Mouse (Mus musculus) midbrain, embryonic 13.5 days (tissue): ENCODE data around the gene Ncf4. TPM values are rescaled to one million over a fixed set of nuclear protein-coding genes. Genes with fewer than 3 reads are reported as not detected.

ENCODE experiments used
- ATAC-seq: fragments of 200-750 bp; cut with Nextera tagmentation; 2 replicates; pipeline ENCODE4 v1.8.0; 2017; ENCODE audit warnings: mild to moderate bottlenecking, moderate TSS enrichment, moderate library complexity
- H3K27ac ChIP-seq: fragments of 300-500 bp; sonication (generic); 2 replicates; pipeline ENCODE4 v1.5.1; 2015; ENCODE audit warnings: inconsistent platforms, mild to moderate bottlenecking, moderate library complexity
- H3K27me3 ChIP-seq: fragments of 300-500 bp; sonication (generic); 2 replicates; pipeline ENCODE4 v1.6.1; 2015; ENCODE audit warnings: mild to moderate bottlenecking, inconsistent platforms
- H3K36me3 ChIP-seq: fragments of 300-500 bp; sonication (generic); 2 replicates; pipeline ENCODE4 v1.6.1; 2015; ENCODE audit warnings: mild to moderate bottlenecking, inconsistent platforms
- H3K4me1 ChIP-seq: fragments of 300-500 bp; sonication (generic); replicated peaks from 2 replicates; pipeline ENCODE4 v1.6.1; 2015; ENCODE audit warnings: inconsistent platforms
- H3K4me2 ChIP-seq: fragments of 300-500 bp; sonication (generic); replicated peaks from 2 replicates; pipeline ENCODE4 v1.6.1; 2015; ENCODE audit warnings: moderate library complexity, mild to moderate bottlenecking, inconsistent platforms
- H3K4me3 ChIP-seq: fragments of 300-500 bp; sonication (generic); replicated peaks from 2 replicates; pipeline ENCODE4 v1.5.1; 2015; ENCODE audit warnings: mild to moderate bottlenecking, inconsistent platforms
- H3K9ac ChIP-seq: fragments of 300-500 bp; sonication (generic); replicated peaks from 2 replicates; pipeline ENCODE4 v1.6.1; 2015; ENCODE audit warnings: mild to moderate bottlenecking, inconsistent platforms
- H3K9me3 ChIP-seq: fragments of 300-500 bp; sonication (generic); 2 replicates; pipeline ENCODE4 v1.6.1; 2016; ENCODE audit warnings: mild to moderate bottlenecking, inconsistent platforms
- WGBS: fragments of 180-500 bp; shearing (Covaris S2); methylation state at CpG from one replicate; pipeline ENCODE4 v1.1.7; 2015; 5-methylcytosine and 5-hydroxymethylcytosine counted together
- microRNA-seq: library from miRNA; unstranded; fragments of <30 nt; microRNA quantifications from one replicate; pipeline ENCODE4, GENCODE M21; 2016
- polyA plus RNA-seq: library from polyadenylated mRNA; unstranded; fragments of >200 nt; fragmentation: Nextera tagmentation; extraction: Ambion mirVana; gene quantifications from 2 replicates; pipeline ENCODE4 v1.2.1, GENCODE M21; 2015

Gene Ncf4
- polyA plus RNA-seq, 1 experiment from 2014 or later, result 1.0 TPM

DNA sequence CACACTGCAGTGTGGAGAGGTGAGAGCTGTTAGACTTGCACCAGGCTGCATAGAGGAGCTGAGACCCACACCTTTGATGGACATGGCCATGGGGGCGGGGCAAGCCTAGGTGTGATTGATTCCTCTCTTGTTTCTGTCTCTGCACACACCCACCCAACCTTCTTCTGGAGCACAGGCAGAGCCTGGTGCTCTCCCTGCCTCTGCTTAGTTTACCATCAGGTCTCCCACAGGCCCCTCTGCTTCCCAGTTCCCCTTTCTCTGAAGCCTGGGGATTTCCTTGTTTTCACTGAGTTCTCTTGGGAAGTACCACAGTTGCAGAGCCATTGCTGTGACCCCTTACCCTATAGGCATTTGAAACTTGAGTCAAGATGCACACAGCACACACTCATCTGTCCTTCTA is 54.0 kb downstream of the Ncf4 start:
- H3K9me3 ChIP-seq, result no peaks in the 10 kb centered on the region
- H3K27me3 ChIP-seq, result no peaks in the 10 kb centered on the region
- no peaks in the 10 kb centered on the region for H3K36me3 ChIP-seq
- WGBS, result 92% methylated on average over 1 of the region's 1 CpGs
- no peak overlapping the region for H3K4me3 ChIP-seq
- H3K4me2 ChIP-seq, result no peak overlapping the region
- H3K27ac ChIP-seq, result no peak overlapping the region
- no peak for ATAC-seq
- no peaks in the 10 kb centered on the region for H3K4me1 ChIP-seq
- no peak overlapping the region for H3K9ac ChIP-seq

DNA sequence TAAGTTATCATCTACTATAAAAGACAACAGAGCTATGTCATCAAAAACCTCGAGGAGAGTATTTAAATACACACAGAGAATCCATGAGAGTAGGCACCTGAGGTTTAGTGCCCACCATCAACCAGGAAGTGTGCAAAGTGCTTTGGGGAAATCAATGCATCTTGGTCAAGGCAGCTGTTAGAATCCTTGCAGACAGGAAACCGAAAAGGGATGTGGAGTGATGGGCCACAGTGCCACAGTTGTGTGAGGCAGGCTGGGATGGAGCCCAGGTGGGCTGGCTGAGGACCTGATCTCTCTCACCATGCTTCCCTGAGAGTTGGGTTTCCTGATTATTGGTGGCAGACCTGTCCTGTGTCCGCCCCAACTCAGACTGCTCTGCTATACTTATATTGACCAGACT is 55.0 kb downstream of the Ncf4 start:
- no peak overlapping the region for H3K4me3 ChIP-seq
- no peak overlapping the region for H3K4me2 ChIP-seq
- no peak for ATAC-seq
- no peaks in the 10 kb centered on the region for H3K4me1 ChIP-seq
- no peaks in the 10 kb centered on the region for H3K27me3 ChIP-seq
- H3K36me3 ChIP-seq, result no peaks in the 10 kb centered on the region
- 88% methylated on average over 3 of the region's 3 CpGs for WGBS
- H3K9me3 ChIP-seq, result no peaks in the 10 kb centered on the region
- no peak overlapping the region for H3K27ac ChIP-seq
- H3K9ac ChIP-seq, result no peak overlapping the region

DNA sequence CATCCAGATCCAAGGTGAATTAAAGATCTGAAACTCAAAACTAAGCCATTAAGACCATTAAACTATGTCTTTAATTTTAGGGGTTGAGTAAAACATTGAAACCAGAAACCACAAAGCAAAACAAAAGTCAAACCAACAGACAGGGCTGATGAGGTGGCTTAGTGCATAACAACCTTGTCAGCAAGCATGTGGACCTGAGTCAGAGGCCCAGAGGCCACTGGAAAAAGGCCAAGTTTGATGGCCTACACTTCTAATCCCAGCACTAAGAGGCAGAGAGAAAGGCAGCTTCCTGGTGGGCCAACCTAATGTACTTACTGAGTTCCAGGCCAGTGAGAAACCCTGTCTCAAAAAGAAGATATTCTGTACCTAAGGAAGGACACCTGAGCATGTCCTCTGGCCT is 56.2 kb downstream of the Ncf4 start:
- Histone ChIP-seq H3K27ac (no peak overlapping the region), H3K4me3 (no peak overlapping the region), H3K4me2 (no peak overlapping the region), H3K4me1 (no peaks in the 10 kb centered on the region), H3K9ac (no peak overlapping the region), H3K9me3 (no peaks in the 10 kb centered on the region), H3K27me3 (no peaks in the 10 kb centered on the region), H3K36me3 (no peaks in the 10 kb centered on the region)
- no peak for ATAC-seq

DNA sequence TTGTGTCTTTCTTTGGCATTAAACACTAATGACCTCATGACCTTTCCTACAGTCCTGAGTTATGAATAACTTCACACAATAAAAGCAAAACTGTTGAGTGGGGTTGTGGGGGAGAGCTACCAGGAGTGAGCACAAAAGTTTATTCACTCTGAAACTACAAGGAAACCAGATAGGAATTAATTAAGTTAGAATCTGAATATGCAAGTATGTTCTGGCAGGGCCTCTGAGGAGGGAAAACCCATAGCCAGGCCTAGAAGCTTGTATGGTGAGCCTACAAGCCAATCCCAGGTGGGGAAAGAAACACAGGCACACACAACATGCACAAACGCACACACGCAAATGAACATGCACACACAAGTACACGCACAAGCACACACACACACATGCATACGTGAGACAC is 58.1 kb downstream of the Ncf4 start:
- no peaks in the 10 kb centered on the region for H3K27me3 ChIP-seq
- no peaks in the 10 kb centered on the region for H3K4me1 ChIP-seq
- no peaks in the 10 kb centered on the region for H3K36me3 ChIP-seq
- ATAC-seq, result no peak
- no peaks in the 10 kb centered on the region for H3K9me3 ChIP-seq
- 99% methylated on average over 4 of the region's 4 CpGs for WGBS
- H3K4me3 ChIP-seq, result no peak overlapping the region
- H3K9ac ChIP-seq, result no peak overlapping the region
- no peak overlapping the region for H3K27ac ChIP-seq
- no peak overlapping the region for H3K4me2 ChIP-seq

DNA sequence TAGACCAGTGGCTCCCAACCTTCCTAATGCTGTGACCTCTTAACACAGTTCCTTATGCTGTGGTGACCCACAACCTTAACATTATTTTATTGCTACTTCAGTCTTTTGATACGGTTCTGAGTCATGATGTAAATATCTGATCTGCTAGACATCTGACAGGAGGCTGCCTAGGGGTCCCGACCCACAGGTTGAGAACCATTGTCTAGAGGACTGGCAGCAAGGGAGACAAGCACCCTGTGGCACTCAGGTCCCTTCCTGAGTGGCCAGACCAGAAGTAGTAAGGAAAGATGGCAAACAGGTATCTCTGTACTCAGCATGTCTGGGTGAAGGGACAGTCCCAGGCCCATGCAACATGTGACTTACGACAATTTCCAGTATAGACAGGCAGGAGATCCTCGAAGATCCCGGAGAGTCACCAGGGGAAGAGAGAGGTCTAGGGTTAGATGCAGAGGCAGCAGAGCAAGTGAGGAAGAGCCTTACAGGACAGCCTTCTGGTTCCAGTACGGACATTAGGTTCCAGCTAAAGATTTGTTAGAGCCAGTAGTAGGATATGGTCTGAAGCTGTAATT is 59.1 kb downstream of the Ncf4 start:
- no peak for ATAC-seq
- H3K4me2 ChIP-seq, result no peak overlapping the region
- no peak overlapping the region for H3K4me3 ChIP-seq
- H3K27me3 ChIP-seq, result no peaks in the 10 kb centered on the region
- no peaks in the 10 kb centered on the region for H3K4me1 ChIP-seq
- H3K9ac ChIP-seq, result no peak overlapping the region
- 85% methylated on average over 6 of the region's 6 CpGs for WGBS
- no peaks in the 10 kb centered on the region for H3K36me3 ChIP-seq
- H3K9me3 ChIP-seq, result no peaks in the 10 kb centered on the region
- H3K27ac ChIP-seq, result no peak overlapping the region

DNA sequence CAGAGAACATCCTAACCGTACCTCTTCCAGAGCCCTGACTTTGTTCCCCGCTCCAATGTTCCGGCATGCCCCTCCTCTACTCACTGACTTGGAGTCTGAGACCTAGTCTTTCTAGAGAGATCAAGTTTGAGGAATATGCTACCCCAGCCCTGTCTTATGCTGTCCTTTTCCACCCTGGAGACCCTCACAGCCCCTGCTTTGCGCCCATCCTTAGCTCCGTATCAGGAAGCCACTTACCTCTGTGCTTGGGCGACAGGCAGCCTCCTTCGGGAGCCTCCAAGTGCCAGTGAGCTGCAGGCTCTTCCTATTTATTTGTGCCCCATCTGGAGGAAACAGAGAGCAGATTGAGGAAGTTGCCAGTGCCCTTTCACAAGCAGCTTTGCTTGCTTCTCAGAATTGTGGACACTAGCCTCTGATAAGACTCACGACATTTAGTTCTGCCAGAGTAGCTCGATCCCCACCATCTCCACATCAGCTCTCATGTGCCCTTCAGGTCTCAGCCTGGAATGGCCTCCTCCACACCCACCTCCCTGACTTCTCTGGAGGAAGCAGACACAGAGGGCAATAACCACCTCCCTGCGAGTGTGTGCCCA is 60.8 kb downstream of the Ncf4 start, which contains the start of gene Csf2rb2:
Gene Csf2rb2, minus strand, starts transcription at position 381 of the 593 bp plus-strand sequence.
- Histone ChIP-seq H3K9me3 (no peaks in the 10 kb centered on the region), H3K36me3 (no peaks in the 10 kb centered on the region), H3K4me1 (no peaks in the 10 kb centered on the region), H3K4me2 (no peak within 1 kb of the TSS), H3K27ac (no peak within 1 kb of the TSS), H3K9ac (no peak within 1 kb of the TSS), H3K27me3 (no peaks in the 10 kb centered on the region), H3K4me3 (no peak within 1 kb of the TSS)
- WGBS, result 89% methylated on average over 10 of the region's 10 CpGs
- ATAC-seq, result no peak

DNA sequence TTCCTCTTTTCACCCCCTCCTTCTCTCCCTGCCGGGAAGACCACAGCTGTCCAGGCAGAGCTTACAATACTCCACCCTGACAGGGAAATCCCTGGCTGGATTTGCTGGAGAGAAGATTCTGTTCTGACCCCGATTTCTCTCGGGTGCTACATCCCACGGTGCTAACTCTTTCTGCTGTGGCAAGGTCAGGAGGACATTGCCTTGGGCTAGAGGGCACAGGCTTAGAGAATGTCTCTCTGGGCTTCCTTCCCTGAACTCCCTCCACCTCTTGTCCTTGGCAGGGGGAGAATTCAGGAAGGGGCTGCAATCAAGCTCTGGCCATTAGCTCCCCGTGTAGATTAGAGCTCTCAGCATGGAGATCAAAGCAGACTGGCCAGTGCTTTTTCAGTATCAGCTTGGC is 65.3 kb downstream of the Ncf4 start:
- no peak for ATAC-seq
- Histone ChIP-seq H3K9me3 (no peaks in the 10 kb centered on the region), H3K4me1 (no peaks in the 10 kb centered on the region; the same call in 1 of the 2 replicates), H3K36me3 (no peaks in the 10 kb centered on the region), H3K9ac (no peak overlapping the region), H3K27me3 (no peaks in the 10 kb centered on the region), H3K4me3 (no peak overlapping the region), H3K27ac (no peak overlapping the region), H3K4me2 (no peak overlapping the region)
- WGBS, result 49% methylated on average over 5 of the region's 5 CpGs

DNA sequence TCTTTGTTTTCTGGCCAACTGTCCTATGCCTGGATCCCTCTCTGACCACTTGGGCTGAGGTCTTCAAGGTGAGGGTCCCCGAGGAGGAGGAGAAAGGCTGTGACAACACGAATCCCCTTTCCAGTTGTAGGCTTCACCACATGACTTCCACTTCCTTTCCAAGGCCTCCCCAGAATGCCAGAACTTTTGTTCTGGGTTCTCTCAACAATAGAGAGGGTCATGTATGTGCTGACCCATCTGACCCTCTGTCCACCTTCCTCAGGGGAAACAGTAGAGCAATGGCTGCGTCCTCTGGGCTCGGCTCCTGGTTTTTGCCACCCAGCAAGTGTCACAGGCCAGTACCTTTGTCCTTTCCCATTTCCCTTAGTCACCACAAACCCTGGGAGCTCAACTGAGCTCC is 66.4 kb downstream of the Ncf4 start:
- Histone ChIP-seq H3K4me1 (no peaks in the 10 kb centered on the region; the same call in 1 of the 2 replicates), H3K9ac (no peak overlapping the region), H3K27me3 (no peaks in the 10 kb centered on the region), H3K27ac (no peak overlapping the region), H3K4me2 (no peak overlapping the region), H3K9me3 (no peaks in the 10 kb centered on the region), H3K36me3 (no peaks in the 10 kb centered on the region), H3K4me3 (no peak overlapping the region)
- no peak for ATAC-seq
- WGBS, result 70% methylated on average over 4 of the region's 4 CpGs

Small RNA genes within 50 kb of the gene (microRNA-seq; reads per million reads assigned to microRNA genes)
- not detected for gene Mir7676-1

Other genes starting within 250 kb of the Ncf4 start
- gene Cacng2, start 124.8 kb upstream of the Ncf4 start, polyA plus RNA-seq, result 8.0 and 9.0 TPM in 2 replicates
- gene Ift27, start 70.7 kb upstream of the Ncf4 start, polyA plus RNA-seq, result 115 and 121 TPM in 2 replicates
- gene Pvalb, start 38.4 kb upstream of the Ncf4 start, polyA plus RNA-seq, result 1.4 and 3.1 TPM in 2 replicates
- 0.09 and 0.34 TPM in 2 replicates for gene Csf2rb2, start 60.9 kb downstream of the Ncf4 start, polyA plus RNA-seq
- 0.61 and 1.0 TPM in 2 replicates for gene Csf2rb, start 81.0 kb downstream of the Ncf4 start, polyA plus RNA-seq
- gene Tex33, start 151.1 kb downstream of the Ncf4 start, polyA plus RNA-seq, result not detected in 2 replicates
- 6.5 and 8.8 TPM in 2 replicates for gene Tst, start 161.1 kb downstream of the Ncf4 start, polyA plus RNA-seq
- gene Mpst, start 161.6 kb downstream of the Ncf4 start, polyA plus RNA-seq, result 1.3 and 2.8 TPM in 2 replicates
- 107 and 117 TPM in 2 replicates for gene Kctd17, start 183.8 kb downstream of the Ncf4 start, polyA plus RNA-seq
- 0.16 TPM in 1 of 2 replicates, not detected in the other for gene Tmprss6, start 223.8 kb downstream of the Ncf4 start, polyA plus RNA-seq